Mouse (Mus musculus): ENCODE results near the gene Ppp6r1. TPM values are rescaled to one million over a fixed set of nuclear protein-coding genes. Genes with fewer than 3 reads are reported as not detected.
"Not testable (repeated sequence)": the region's sequence is repeated elsewhere in the genome, so short reads cannot be mapped to it uniquely, and the experiment has no call there.

Ppp6r1 gene
- total and polyA plus RNA-seq, 2 experiments = 47.6 to 79.2 TPM

DNA sequence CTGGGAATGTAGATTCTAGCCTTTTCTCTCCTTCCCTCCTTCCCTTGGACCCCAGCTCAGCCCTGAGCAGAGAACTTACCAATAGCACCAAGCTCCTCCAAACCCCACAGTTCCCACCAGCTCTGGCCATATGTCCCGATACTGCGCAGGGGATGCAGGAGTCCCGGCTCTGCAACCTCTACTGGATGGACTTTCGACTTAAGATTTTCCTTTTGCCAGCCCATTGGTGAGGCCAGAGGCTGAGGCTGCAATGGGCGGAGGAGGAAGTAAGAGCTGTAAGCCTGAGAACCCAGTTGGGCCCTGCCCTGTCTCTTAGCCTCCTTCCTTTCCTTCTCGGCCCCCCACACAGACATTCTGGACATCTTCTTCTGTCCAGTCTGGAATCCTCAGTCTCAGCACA is 55.9 kb downstream of the Ppp6r1 start:
- Histone ChIP-seq H3K79me2 (ENCODE audit: control insufficient read depth, insufficient read depth, low read length) (no peaks in the 10 kb centered on the region), H3K4me3 (ENCODE audit: insufficient read depth, low read depth, low read length) (no peak overlapping the region), H3K36me3 (ENCODE audit: control insufficient read depth, insufficient read depth, low read length) (no peaks in the 10 kb centered on the region), H3K4me1 (ENCODE audit: control insufficient read depth, insufficient read depth, low read length) (no peaks in the 10 kb centered on the region), H3K27ac (replicated peaks; ENCODE audit: insufficient read depth, low read depth, low read length) (no peak overlapping the region), H3K9ac (ENCODE audit: low read depth, low read length) (no peak overlapping the region), H3K27me3 (ENCODE audit: control insufficient read depth, insufficient read depth, low read length) (no peaks in the 10 kb centered on the region)
- no peak for DNase-seq (ENCODE audit: extremely low read depth, low read depth, low spot score)
- no peak for TF ChIP-seq CTCF (IDR thresholded peaks at IDR 0.05; ENCODE audit: low read depth, low read length)
- TF ChIP-seq POLR2A (IDR thresholded peaks at IDR 0.05; ENCODE audit: extremely low read depth, insufficient read depth, low read length) = no peak
- WGBS = 86% methylated on average over 6 of the region's 6 CpGs

DNA sequence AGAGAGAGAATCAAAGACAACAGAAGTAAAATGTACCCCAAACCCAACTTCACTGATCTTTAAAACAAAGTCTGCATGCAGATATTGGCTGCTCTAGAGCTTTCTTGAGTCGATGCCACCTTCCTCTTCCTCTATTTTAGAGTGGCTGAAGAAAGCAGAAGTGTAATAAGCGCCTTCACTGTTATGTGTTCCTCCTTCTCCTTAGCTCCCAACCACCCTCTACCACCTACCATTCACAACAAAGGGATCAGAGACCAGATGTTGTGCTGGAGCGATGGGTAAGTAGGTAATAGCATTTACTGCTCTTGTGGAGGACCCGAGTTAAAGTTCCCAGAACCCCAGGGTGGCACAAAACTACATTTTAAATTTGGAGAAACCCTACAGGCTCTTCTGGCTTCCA is 61.8 kb downstream of the Ppp6r1 start:
- not testable (repeated sequence) for H3K4me1 ChIP-seq (ENCODE audit: control insufficient read depth, insufficient read depth, low read length); H3K27ac ChIP-seq (replicated peaks; ENCODE audit: insufficient read depth, low read depth, low read length); H3K9ac ChIP-seq (ENCODE audit: low read depth, low read length); H3K4me3 ChIP-seq (ENCODE audit: insufficient read depth, low read depth, low read length); H3K79me2 ChIP-seq (ENCODE audit: control insufficient read depth, insufficient read depth, low read length); H3K36me3 ChIP-seq (ENCODE audit: control insufficient read depth, insufficient read depth, low read length); H3K27me3 ChIP-seq (ENCODE audit: control insufficient read depth, insufficient read depth, low read length)
- WGBS = 71% methylated on average over 4 of the region's 4 CpGs
- peak; percentile 6 for DNase-seq (ENCODE audit: extremely low read depth, low read depth, low spot score)

Other genes with a start within 250 kb of the Ppp6r1 start
- 5.5 and 6.5 TPM in 2 replicates for gene Rdh13, start 213.4 kb downstream of the Ppp6r1 start, total RNA-seq (2014; rRNA removed)
- 6.5 and 6.8 TPM in 2 replicates for gene Rdh13, start 213.4 kb downstream of the Ppp6r1 start, polyA plus RNA-seq (2012; rRNA removed)
- gene Eps8l1, start 198.3 kb downstream of the Ppp6r1 start, total RNA-seq (2014; rRNA removed) = 2.9 and 6.5 TPM in 2 replicates
- 0.05 and 1.4 TPM in 2 replicates for gene Eps8l1, start 198.3 kb downstream of the Ppp6r1 start, polyA plus RNA-seq (2012; rRNA removed)
- gene Ppp1r12c, start 157.3 kb downstream of the Ppp6r1 start, total RNA-seq (2014; rRNA removed) = 21.2 and 21.8 TPM in 2 replicates
- 13.4 and 22.2 TPM in 2 replicates for gene Ppp1r12c, start 157.3 kb downstream of the Ppp6r1 start, polyA plus RNA-seq (2012; rRNA removed)
- 1.2 and 2.9 TPM in 2 replicates for gene Tnnt1, start 142.6 kb downstream of the Ppp6r1 start, total RNA-seq (2014; rRNA removed)
- 0.20 and 0.61 TPM in 2 replicates for gene Tnnt1, start 142.6 kb downstream of the Ppp6r1 start, polyA plus RNA-seq (2012; rRNA removed)
- 0.54 TPM in 1 of 2 replicates, not detected in the other for gene Tnni3, start 134.8 kb downstream of the Ppp6r1 start, total RNA-seq (2014; rRNA removed)
- gene Tnni3, start 134.8 kb downstream of the Ppp6r1 start, polyA plus RNA-seq (2012; rRNA removed) = 0.76 and 0.82 TPM in 2 replicates
- 0.09 TPM in 1 of 2 replicates, not detected in the other for gene Dnaaf3, start 126.6 kb downstream of the Ppp6r1 start, total RNA-seq (2014; rRNA removed)
- gene Dnaaf3, start 126.6 kb downstream of the Ppp6r1 start, polyA plus RNA-seq (2012; rRNA removed) = 0.24 and 0.44 TPM in 2 replicates
- not detected in 2 replicates for gene Syt5, start 111.5 kb downstream of the Ppp6r1 start, total RNA-seq (2014; rRNA removed)
- gene Syt5, start 111.5 kb downstream of the Ppp6r1 start, polyA plus RNA-seq (2012; rRNA removed) = not detected in 2 replicates
- 0.18 TPM in 1 of 2 replicates, not detected in the other for gene Ptprh, start 55.0 kb downstream of the Ppp6r1 start, total RNA-seq (2014; rRNA removed)
- not detected in 2 replicates for gene Ptprh, start 55.0 kb downstream of the Ppp6r1 start, polyA plus RNA-seq (2012; rRNA removed)
- 39.5 and 55.7 TPM in 2 replicates for gene Tmem86b, start 27.6 kb downstream of the Ppp6r1 start, total RNA-seq (2014; rRNA removed)
- gene Tmem86b, start 27.6 kb downstream of the Ppp6r1 start, polyA plus RNA-seq (2012; rRNA removed) = 404 and 475 TPM in 2 replicates
- 18.2 and 25.5 TPM in 2 replicates for gene Hspbp1, start 26.0 kb upstream of the Ppp6r1 start, total RNA-seq (2014; rRNA removed)
- gene Hspbp1, start 26.0 kb upstream of the Ppp6r1 start, polyA plus RNA-seq (2012; rRNA removed) = 27.3 and 30.6 TPM in 2 replicates
- gene Brsk1, start 31.6 kb upstream of the Ppp6r1 start, total RNA-seq (2014; rRNA removed) = 0.07 and 0.09 TPM in 2 replicates
- 0.27 and 0.40 TPM in 2 replicates for gene Brsk1, start 31.6 kb upstream of the Ppp6r1 start, polyA plus RNA-seq (2012; rRNA removed)
- gene Tmem150b, start 66.2 kb upstream of the Ppp6r1 start, total RNA-seq (2014; rRNA removed) = 0.07 and 0.28 TPM in 2 replicates
- 0.19 and 0.44 TPM in 2 replicates for gene Tmem150b, start 66.2 kb upstream of the Ppp6r1 start, polyA plus RNA-seq (2012; rRNA removed)
- gene Kmt5c, start 81.1 kb upstream of the Ppp6r1 start, total RNA-seq (2014; rRNA removed) = 7.8 and 9.5 TPM in 2 replicates
- gene Kmt5c, start 81.1 kb upstream of the Ppp6r1 start, polyA plus RNA-seq (2012; rRNA removed) = 23.5 and 35.1 TPM in 2 replicates
- gene Cox6b2, start 94.1 kb upstream of the Ppp6r1 start, total RNA-seq (2014; rRNA removed) = not detected in 2 replicates
- gene Cox6b2, start 94.1 kb upstream of the Ppp6r1 start, polyA plus RNA-seq (2012; rRNA removed) = 0.67 and 1.3 TPM in 2 replicates
- not detected in 2 replicates for gene Fam71e2, start 112.3 kb upstream of the Ppp6r1 start, total RNA-seq (2014; rRNA removed)
- gene Fam71e2, start 112.3 kb upstream of the Ppp6r1 start, polyA plus RNA-seq (2012; rRNA removed) = not detected in 2 replicates
- gene Il11, start 123.8 kb upstream of the Ppp6r1 start, total RNA-seq (2014; rRNA removed) = not detected in 2 replicates
- gene Il11, start 123.8 kb upstream of the Ppp6r1 start, polyA plus RNA-seq (2012; rRNA removed) = 0.09 TPM in 1 of 2 replicates, not detected in the other
- gene Tmem190, start 123.9 kb upstream of the Ppp6r1 start, total RNA-seq (2014; rRNA removed) = not detected in 2 replicates
- not detected in 2 replicates for gene Tmem190, start 123.9 kb upstream of the Ppp6r1 start, polyA plus RNA-seq (2012; rRNA removed)
- 16.4 and 17.3 TPM in 2 replicates for gene Tmem238, start 130.6 kb upstream of the Ppp6r1 start, total RNA-seq (2014; rRNA removed)
- 73.2 and 92.1 TPM in 2 replicates for gene Tmem238, start 130.6 kb upstream of the Ppp6r1 start, polyA plus RNA-seq (2012; rRNA removed)
- gene Rpl28, start 133.9 kb upstream of the Ppp6r1 start, total RNA-seq (2014; rRNA removed) = 58.4 and 69.2 TPM in 2 replicates
- gene Rpl28, start 133.9 kb upstream of the Ppp6r1 start, polyA plus RNA-seq (2012; rRNA removed) = 211 and 226 TPM in 2 replicates
- gene Ube2s, start 153.6 kb upstream of the Ppp6r1 start, total RNA-seq (2014; rRNA removed) = 22.4 and 24.2 TPM in 2 replicates
- gene Ube2s, start 153.6 kb upstream of the Ppp6r1 start, polyA plus RNA-seq (2012; rRNA removed) = 45.9 and 74.3 TPM in 2 replicates
- gene Shisa7, start 185.7 kb upstream of the Ppp6r1 start, total RNA-seq (2014; rRNA removed) = under 0.01 TPM in 1 of 2 replicates, not detected in the other
- gene Shisa7, start 185.7 kb upstream of the Ppp6r1 start, polyA plus RNA-seq (2012; rRNA removed) = 0.02 and 0.12 TPM in 2 replicates
- gene Isoc2b, start 211.2 kb upstream of the Ppp6r1 start, total RNA-seq (2014; rRNA removed) = 23.6 and 40.2 TPM in 2 replicates
- gene Isoc2b, start 211.2 kb upstream of the Ppp6r1 start, polyA plus RNA-seq (2012; rRNA removed) = 24.0 and 34.6 TPM in 2 replicates
- gene Isoc2a, start 218.1 kb upstream of the Ppp6r1 start, total RNA-seq (2014; rRNA removed) = 54.3 and 63.5 TPM in 2 replicates
- gene Isoc2a, start 218.1 kb upstream of the Ppp6r1 start, polyA plus RNA-seq (2012; rRNA removed) = 103 and 110 TPM in 2 replicates
- gene Gm36210, start 247.5 kb upstream of the Ppp6r1 start, total RNA-seq (2014; rRNA removed) = not detected in 2 replicates
- gene Gm36210, start 247.5 kb upstream of the Ppp6r1 start, polyA plus RNA-seq (2012; rRNA removed) = 0.13 TPM in 1 of 2 replicates, not detected in the other

Data from liver, adult 2 months (tissue).